Mouse (Mus musculus): ENCODE results near the gene Rsg1. TPM values are rescaled to one million over a fixed set of nuclear protein-coding genes. Genes with fewer than 3 reads are reported as not detected.

The Rsg1 gene
- polyA plus RNA-seq, 1 experiment from 2014 or later: 2.0 TPM

DNA sequence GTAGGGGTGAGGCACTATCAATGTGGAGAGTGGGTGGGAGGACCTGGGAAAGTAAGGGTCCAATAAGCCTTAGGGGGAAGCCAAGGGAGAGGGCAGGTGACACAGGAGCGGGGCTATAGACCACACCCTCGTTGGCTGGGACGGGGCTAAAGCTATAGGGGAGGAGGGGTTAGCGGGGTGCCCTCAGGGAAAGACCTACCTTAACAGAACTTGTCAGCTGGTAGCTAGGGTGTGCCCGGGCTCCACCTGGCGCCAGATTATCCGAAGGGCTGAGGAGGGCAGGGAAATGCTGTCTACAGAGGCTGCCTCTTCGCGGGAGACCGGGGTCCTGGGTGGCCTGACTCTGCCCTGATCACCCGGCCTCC, 34.8 kb downstream of the Rsg1 start:
- Histone ChIP-seq H3K4me1 (replicated peaks) (peaks cover 36% of the 10 kb centered on the region), H3K27me3 (replicated peaks) (peaks cover 83% of the 10 kb centered on the region), H3K9me3 (replicated peaks) (no peaks in the 10 kb centered on the region), H3K4me2 (peak overlapping the region; percentile 67), H3K36me3 (no peaks in the 10 kb centered on the region), H3K4me3 (peak overlapping the region; percentile 49), H3K27ac (ENCODE audit: poor library complexity, severe bottlenecking) (no peak overlapping the region), H3K9ac (no peak overlapping the region)
- ATAC-seq (ENCODE audit: insufficient number of reproducible peaks, low FRiP score): peak; percentile 30
- 10% methylated on average over 11 of the region's 11 CpGs for WGBS

DNA sequence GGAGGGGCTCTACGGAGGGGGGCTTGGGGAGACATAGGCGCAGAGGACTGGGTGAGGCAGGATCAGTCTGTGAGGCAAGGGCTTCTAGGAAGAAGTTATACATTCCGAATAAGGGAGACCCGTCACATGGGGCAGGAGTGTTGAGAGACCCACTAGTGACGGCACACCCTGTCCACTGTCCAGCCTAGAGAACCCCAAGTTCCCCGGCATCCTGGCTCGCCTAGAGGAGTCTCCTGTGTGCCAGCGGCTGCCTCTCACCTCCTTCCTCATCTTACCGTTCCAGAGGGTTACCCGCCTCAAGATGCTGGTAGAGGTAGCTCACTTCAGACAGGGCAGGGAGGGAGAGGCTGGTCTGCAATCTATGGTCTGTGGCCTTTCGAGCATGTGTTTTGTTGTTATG, 35.6 kb downstream of the Rsg1 start:
- WGBS: 75% methylated on average over 11 of the region's 11 CpGs
- H3K9me3 ChIP-seq (replicated peaks): no peaks in the 10 kb centered on the region
- H3K27me3 ChIP-seq (replicated peaks): peaks cover 76% of the 10 kb centered on the region
- H3K4me3 ChIP-seq: no peak overlapping the region
- no peak overlapping the region for H3K27ac ChIP-seq (ENCODE audit: poor library complexity, severe bottlenecking)
- H3K4me1 ChIP-seq (replicated peaks): peaks cover 36% of the 10 kb centered on the region
- no peaks in the 10 kb centered on the region for H3K36me3 ChIP-seq
- no peak overlapping the region for H3K9ac ChIP-seq
- no peak overlapping the region for H3K4me2 ChIP-seq
- no peak for ATAC-seq (ENCODE audit: insufficient number of reproducible peaks, low FRiP score)

DNA sequence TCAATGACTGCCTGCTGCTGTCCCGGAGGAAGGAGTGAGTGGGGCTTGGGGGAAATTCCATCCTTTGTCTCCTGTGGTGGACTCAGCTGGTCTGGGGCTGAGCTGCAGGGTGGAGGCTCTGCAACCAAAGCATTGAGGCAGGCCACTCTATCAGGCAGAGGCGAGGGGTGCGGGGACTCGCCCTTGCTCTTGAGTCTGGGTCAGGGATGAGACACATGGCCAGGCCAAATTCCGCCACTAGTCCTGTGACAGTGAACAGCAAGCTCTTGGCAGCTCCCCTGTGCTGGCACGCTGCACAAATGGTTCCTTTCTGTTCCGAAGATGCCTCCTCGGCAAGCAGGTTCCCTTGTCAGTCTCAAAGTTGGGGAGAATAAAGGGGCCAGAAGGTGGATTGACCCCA, 37.3 kb downstream of the Rsg1 start:
- H3K4me1 ChIP-seq (replicated peaks): peaks cover 25% of the 10 kb centered on the region
- H3K9ac ChIP-seq: no peak overlapping the region
- H3K36me3 ChIP-seq: no peaks in the 10 kb centered on the region
- H3K27ac ChIP-seq (ENCODE audit: poor library complexity, severe bottlenecking): no peak overlapping the region
- H3K27me3 ChIP-seq (replicated peaks): peaks cover 65% of the 10 kb centered on the region
- H3K9me3 ChIP-seq (replicated peaks): no peaks in the 10 kb centered on the region
- ATAC-seq (ENCODE audit: insufficient number of reproducible peaks, low FRiP score): no peak
- no peak overlapping the region for H3K4me3 ChIP-seq
- H3K4me2 ChIP-seq: no peak overlapping the region
- WGBS: 61% methylated on average over 8 of the region's 8 CpGs

DNA sequence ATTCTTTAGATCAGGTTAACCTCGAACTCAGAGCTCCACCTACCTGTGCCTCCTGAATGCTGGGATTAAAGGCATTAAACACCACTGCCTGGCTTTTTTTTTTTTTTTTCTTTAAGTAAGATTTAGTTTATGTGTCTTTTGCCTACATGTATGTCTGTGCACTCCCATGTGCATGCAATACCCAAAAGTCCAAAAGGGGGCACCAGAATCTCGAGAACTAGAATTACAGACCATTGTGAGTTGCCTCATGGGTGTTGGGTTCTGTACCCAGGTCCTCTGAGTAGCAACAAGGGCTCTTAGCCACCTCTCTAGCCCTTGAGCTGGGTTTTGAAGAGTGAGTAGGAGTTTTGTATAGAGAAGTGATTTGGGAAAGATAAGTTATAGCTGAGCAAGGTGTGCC, 38.9 kb downstream of the Rsg1 start:
- Histone ChIP-seq H3K4me3 (no peak overlapping the region), H3K36me3 (no peaks in the 10 kb centered on the region), H3K4me2 (no peak overlapping the region), H3K9me3 (replicated peaks) (peaks cover 3% of the 10 kb centered on the region; the same call in 1 of the 2 replicates), H3K27me3 (replicated peaks) (peaks cover 49% of the 10 kb centered on the region), H3K9ac (no peak overlapping the region), H3K27ac (ENCODE audit: poor library complexity, severe bottlenecking) (no peak overlapping the region), H3K4me1 (replicated peaks) (peaks cover 10% of the 10 kb centered on the region)
- ATAC-seq (ENCODE audit: insufficient number of reproducible peaks, low FRiP score): no peak
- WGBS: 68% methylated on average over 2 of the region's 2 CpGs

DNA sequence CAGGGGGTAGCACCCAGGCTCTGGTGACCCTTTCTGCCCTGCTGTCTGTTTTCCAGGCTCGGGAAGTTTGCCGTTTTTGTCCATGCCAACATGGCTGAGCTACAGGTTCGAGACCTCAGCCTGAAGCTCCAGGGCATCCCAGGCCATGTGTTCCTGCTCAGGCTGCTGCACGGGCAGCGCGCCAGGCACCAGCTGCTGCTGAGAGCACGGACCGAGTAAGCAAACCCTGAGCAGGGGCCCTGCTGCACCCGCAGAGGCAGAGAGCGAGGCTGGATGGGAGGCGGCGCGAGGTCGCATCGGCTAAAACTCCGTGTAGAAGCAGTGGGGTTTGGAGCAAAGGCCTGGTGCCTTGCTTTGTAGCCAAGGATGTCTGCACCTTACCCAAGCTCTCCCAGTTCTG, 40.5 kb downstream of the Rsg1 start:
- no peak for ATAC-seq (ENCODE audit: insufficient number of reproducible peaks, low FRiP score)
- WGBS: 75% methylated on average over 16 of the region's 16 CpGs
- H3K4me3 ChIP-seq: no peak overlapping the region
- no peak overlapping the region for H3K27ac ChIP-seq (ENCODE audit: poor library complexity, severe bottlenecking)
- H3K9me3 ChIP-seq (replicated peaks): peaks cover 4% of the 10 kb centered on the region; the same call in 1 of the 2 replicates
- H3K4me1 ChIP-seq (replicated peaks): no peaks in the 10 kb centered on the region
- H3K4me2 ChIP-seq: no peak overlapping the region
- no peak overlapping the region for H3K9ac ChIP-seq
- peaks cover 33% of the 10 kb centered on the region for H3K27me3 ChIP-seq (replicated peaks)
- no peaks in the 10 kb centered on the region for H3K36me3 ChIP-seq

DNA sequence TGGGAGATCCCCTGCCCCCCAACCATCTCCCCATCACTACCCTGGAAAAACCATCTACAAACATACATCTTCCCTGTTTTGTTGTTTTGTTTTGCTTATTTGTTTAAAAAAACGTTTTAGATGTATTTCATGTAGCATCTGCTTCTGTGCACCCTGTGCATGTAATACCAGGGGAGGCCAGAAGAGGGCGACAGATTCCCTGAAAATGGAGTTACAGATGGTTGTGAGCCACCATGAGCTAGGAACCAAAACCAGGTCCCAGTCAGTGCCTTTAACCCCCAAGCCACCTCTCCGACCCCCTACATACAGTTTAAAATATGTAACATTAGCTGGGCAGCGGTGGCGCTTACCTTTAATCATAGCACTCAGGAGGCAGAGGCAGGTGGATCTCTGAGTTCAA, 43.7 kb downstream of the Rsg1 start:
- no peak overlapping the region for H3K27ac ChIP-seq (ENCODE audit: poor library complexity, severe bottlenecking)
- H3K9ac ChIP-seq: no peak overlapping the region
- H3K4me1 ChIP-seq (replicated peaks): no peaks in the 10 kb centered on the region; the same call in 1 of the 2 replicates
- no peak overlapping the region for H3K4me3 ChIP-seq
- H3K9me3 ChIP-seq (replicated peaks): peaks cover 4% of the 10 kb centered on the region; the same call in 1 of the 2 replicates
- H3K27me3 ChIP-seq (replicated peaks): peaks cover 13% of the 10 kb centered on the region; the same call in 1 of the 2 replicates
- WGBS: 70% methylated on average over 5 of the region's 5 CpGs
- H3K4me2 ChIP-seq: no peak overlapping the region
- no peak for ATAC-seq (ENCODE audit: insufficient number of reproducible peaks, low FRiP score)
- H3K36me3 ChIP-seq: no peaks in the 10 kb centered on the region

DNA sequence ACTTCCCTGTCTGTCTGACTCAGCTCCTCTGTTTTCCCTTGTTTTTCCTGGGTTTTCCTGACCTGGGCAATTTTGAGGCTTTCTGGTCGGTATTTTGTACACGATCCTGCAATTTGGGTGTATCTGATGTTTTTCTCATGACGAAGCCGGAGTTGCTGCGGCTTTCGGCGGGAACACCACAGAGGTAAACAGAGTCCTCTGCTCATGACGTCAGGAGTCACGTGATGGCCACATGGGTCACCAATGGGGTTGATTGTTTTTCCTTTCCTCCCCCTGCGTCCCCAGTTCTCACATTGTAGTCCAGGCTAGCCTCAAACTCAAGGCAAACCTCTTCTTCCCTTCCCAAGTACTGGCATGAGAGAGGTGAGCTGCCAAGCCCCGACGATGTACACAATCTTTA, 45.7 kb downstream of the Rsg1 start:
- WGBS: 74% methylated on average over 12 of the region's 12 CpGs
- Histone ChIP-seq H3K9ac (no peak overlapping the region), H3K36me3 (no peaks in the 10 kb centered on the region), H3K9me3 (replicated peaks) (peaks cover 4% of the 10 kb centered on the region; the same call in 1 of the 2 replicates), H3K27ac (ENCODE audit: poor library complexity, severe bottlenecking) (no peak overlapping the region), H3K4me1 (replicated peaks) (no peaks in the 10 kb centered on the region; the same call in 1 of the 2 replicates), H3K4me2 (no peak overlapping the region), H3K27me3 (replicated peaks) (0 out of 2 replicates have a peak, but pooled peaks cover 6% of the 10 kb centered on the region), H3K4me3 (no peak overlapping the region)
- ATAC-seq (ENCODE audit: insufficient number of reproducible peaks, low FRiP score): no peak

DNA sequence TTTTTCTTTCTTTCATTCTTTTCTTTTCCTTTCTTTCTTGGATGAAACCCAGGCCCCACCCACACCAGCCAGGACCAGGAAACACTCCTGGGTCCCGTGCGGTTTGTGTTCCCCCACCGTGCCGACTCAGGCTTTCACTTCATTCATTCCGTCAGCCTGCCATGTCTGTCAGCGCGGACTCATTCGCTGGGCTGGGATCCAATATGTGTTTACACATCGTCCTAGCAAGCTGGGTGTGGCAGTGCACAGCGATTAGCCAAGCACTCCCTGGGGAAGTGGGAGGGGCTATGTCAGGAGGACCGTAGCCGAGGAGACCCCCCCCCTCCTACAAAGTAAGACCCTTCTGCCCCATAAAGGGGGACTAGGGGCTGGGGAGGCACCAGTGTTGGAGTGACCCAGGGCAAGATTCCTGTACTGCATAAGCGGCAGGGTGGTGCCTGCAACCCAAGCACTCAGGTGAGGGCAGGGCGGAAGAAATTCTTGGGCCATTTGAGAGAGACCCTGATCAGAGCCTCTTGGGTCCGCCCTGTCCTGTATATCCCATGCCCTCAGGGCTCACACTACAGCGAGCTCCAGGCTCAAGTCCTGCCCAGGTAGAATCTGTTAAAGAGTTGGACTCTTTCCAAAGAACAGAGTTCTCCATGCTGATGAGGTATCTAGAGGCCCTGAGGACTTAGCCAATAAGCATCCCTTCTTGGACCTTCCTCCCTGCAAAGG, 46.4 kb downstream of the Rsg1 start:
- no peak for ATAC-seq (ENCODE audit: insufficient number of reproducible peaks, low FRiP score)
- 50% methylated on average over 15 of the region's 16 CpGs for WGBS
- Histone ChIP-seq H3K4me1 (replicated peaks) (no peaks in the 10 kb centered on the region; the same call in 1 of the 2 replicates), H3K9me3 (replicated peaks) (peaks cover 4% of the 10 kb centered on the region; the same call in 1 of the 2 replicates), H3K9ac (no peak overlapping the region), H3K27ac (ENCODE audit: poor library complexity, severe bottlenecking) (no peak overlapping the region), H3K4me2 (peak overlapping the region; percentile 47), H3K27me3 (replicated peaks) (no peaks in the 10 kb centered on the region), H3K4me3 (peak overlapping the region; percentile 6; the same call in 1 of the 2 replicates), H3K36me3 (no peaks in the 10 kb centered on the region)

DNA sequence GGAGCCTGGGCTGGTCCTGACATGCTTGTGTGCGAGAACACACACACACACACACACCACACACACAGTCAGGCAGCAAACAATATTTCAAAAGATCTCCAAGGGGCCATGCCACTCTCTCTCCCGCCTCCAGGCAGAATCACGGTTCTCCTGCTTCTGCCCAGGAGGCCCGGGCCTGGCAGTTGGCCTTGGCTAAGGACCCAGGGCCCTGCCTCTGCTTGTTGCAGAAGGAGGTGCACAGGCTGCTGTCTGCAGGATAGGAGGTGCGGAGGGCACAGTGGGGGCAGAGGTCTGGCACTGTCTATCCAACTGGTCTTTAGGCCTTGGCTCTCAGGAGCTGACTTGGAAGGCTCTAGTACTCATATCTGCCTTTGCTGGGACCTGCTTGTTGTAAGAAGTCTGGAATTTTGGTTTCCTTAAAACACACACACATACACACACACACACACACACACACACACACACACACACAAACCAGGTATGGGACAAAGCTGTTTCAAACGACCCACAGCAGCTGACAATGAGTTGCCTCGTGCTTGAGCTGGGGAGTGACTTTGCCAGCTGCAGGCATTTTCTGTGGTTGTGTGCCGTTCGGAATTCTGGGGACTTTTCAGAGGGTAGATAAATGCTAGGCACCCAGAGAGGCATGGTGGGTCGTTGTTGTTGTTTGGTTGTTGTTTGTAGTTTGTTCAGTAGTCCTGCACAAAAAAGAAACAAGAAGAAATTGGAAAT, 49.3 kb downstream of the Rsg1 start:
- no peaks in the 10 kb centered on the region for H3K9me3 ChIP-seq (replicated peaks)
- no peaks in the 10 kb centered on the region; the same call in 1 of the 2 replicates for H3K4me1 ChIP-seq (replicated peaks)
- 75% methylated on average over 10 of the region's 10 CpGs for WGBS
- H3K27ac ChIP-seq (ENCODE audit: poor library complexity, severe bottlenecking): no peak overlapping the region
- H3K36me3 ChIP-seq: no peaks in the 10 kb centered on the region
- no peak overlapping the region for H3K9ac ChIP-seq
- ATAC-seq (ENCODE audit: insufficient number of reproducible peaks, low FRiP score): no peak
- H3K4me3 ChIP-seq: no peak overlapping the region
- no peak overlapping the region for H3K4me2 ChIP-seq
- no peaks in the 10 kb centered on the region for H3K27me3 ChIP-seq (replicated peaks)

DNA sequence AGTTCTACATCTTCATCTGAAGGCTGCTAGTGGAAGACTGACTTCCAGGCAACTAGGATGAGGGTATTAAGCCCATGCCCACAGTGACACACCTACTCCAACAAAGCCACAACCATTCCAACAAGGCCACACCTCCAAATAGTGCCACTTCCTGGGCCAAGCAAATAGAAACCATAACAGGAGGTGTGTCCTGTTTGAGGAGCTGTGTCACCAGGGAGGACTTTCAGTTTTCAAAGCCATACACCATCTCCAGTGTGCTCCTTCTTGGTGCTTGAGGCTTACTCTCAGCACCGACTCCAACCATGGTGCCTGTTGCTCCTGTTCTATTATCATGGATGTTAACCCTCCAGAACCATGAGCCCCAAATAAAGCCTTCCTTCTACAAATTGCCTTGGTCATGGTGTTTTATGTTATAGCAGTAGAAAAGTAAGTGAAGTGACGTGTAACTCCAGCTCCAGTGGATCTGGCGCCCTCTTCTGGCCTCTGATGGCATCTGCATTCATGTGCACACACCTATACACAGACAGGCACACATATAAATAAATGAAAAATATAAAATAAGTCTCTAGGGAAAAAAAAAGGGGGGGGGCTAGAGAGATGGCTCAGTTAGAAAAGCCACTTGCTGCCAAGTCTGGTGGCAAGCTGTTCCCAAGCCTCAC, 52.4 kb downstream of the Rsg1 start:
- H3K9me3 ChIP-seq (replicated peaks): no peaks in the 10 kb centered on the region
- H3K27ac ChIP-seq (ENCODE audit: poor library complexity, severe bottlenecking): no peak overlapping the region
- no peak overlapping the region for H3K9ac ChIP-seq
- no peaks in the 10 kb centered on the region for H3K36me3 ChIP-seq
- H3K4me3 ChIP-seq: no peak overlapping the region
- H3K4me2 ChIP-seq: no peak overlapping the region
- ATAC-seq (ENCODE audit: insufficient number of reproducible peaks, low FRiP score): no peak
- H3K27me3 ChIP-seq (replicated peaks): no peaks in the 10 kb centered on the region
- no peaks in the 10 kb centered on the region for H3K4me1 ChIP-seq (replicated peaks)
- WGBS: 83% methylated on average over 3 of the region's 3 CpGs

DNA sequence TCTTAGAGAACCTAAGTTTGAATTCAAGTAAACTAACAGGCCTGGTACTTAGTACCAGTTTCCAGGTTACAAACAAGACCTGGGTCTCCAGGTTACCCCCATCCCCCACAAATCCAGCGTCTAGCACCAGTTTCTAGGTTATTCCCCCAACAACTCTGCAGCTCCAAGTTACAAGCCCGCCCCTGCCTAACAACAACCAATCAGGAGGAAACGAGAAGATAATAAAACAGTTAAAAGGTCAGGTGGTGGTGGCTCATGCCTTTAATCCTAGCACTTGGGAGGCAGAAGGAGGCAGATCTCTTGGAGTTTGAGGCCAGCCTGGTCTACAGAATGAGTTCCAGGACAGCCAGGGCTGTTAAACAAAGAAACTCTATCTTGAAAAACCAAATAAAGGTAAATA, 53.5 kb downstream of the Rsg1 start:
- no peaks in the 10 kb centered on the region for H3K9me3 ChIP-seq (replicated peaks)
- no peak for ATAC-seq (ENCODE audit: insufficient number of reproducible peaks, low FRiP score)

More for the DNA sequence above, 53.5 kb downstream of the Rsg1 start:
- Histone ChIP-seq H3K36me3 (no peaks in the 10 kb centered on the region), H3K27me3 (replicated peaks) (no peaks in the 10 kb centered on the region), H3K4me3 (no peak overlapping the region), H3K4me2 (no peak overlapping the region), H3K4me1 (replicated peaks) (peaks cover 4% of the 10 kb centered on the region; the same call in 1 of the 2 replicates), H3K9ac (no peak overlapping the region), H3K27ac (ENCODE audit: poor library complexity, severe bottlenecking) (no peak overlapping the region)
- 67% methylated on average over 3 of the region's 3 CpGs for WGBS

Data from heart, embryonic 12.5 days (tissue).